Mouse (Mus musculus): ENCODE data around the gene Rpgrip1l. TPM values are rescaled to one million over a fixed set of nuclear protein-coding genes. Genes with fewer than 3 reads are reported as not detected.

The Rpgrip1l gene
- total RNA-seq, 2 experiments from 2014 or later: 5.5 to 7.0 TPM

DNA sequence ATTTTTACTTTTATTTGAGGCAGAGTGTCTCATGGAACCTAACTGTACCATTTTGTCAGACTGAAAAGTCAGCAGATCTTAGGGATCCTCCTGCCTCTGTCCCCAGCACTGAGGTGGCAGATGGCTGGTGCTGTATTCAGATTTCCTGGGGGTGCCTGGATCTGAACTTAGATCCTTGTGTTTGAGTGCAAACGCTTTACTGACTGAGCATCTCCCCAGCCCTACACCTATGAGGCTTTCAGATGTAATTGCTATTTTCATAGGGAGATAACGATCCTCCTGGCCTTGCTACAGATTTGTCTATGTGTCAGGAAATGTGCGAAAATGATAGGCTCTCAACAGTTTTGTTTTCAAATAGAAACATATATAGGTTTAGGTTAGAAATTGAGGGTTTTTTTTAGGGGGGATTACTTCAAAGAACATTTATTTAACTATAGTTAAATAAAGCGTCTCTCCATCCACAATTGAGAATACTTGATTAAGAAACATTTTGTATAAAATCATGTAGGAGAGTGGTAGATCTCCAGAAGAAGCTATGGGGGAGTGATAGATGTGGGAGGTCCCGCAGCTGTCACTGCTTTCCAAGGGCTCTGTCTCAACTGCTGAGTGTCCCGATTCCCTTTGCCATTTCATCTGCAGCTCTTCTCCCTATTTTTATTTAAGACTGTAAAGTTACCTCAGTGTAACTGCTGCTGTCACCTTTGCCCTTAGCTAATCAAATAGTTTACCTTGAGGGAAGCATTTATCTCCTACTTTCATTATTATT, 25.5 kb upstream of the Rpgrip1l start:
- no peak for DNase-seq (ENCODE audit: low spot score in 2 of 2)

DNA sequence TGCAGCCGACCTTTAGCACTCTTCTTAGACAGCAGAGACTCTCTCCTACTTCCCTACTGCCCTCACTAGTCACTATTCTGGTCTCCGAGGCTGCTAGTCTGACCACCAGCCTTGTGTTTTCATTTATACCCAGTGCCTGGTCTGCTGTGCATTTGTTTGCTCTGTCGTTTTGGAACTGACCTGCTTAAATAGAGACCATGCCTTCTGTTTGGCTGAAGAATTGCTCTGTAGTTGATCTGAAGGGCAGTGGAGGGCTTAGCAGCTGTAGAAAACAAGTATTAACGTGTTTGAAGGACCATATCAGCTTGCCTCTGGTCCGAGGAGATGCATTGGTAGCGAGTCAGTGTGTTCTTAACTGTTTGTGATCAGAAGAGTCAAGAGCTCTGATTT, 16.4 kb upstream of the Rpgrip1l start:
- DNase-seq (ENCODE audit: low spot score in 2 of 2): no peak

DNA sequence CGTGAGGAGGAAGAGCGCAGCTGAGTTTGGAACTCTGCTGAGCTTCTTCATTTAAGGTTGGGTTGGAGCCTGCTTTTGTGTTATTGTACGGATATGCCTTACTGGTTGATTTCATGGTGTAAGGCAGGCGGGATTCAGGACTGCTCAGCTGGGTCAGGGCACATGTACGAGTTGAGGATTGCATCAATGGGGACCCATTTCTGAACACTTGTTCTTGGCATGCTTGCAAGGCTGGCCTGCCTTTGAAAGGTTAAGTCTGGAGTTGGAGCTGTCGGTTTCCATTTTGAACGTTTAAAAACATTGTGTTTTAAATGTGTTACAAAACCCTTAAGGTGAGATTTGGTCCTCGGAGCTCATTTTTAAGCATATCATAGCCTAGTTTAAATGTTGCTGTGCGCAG, 16.0 kb upstream of the Rpgrip1l start:
- no peak for DNase-seq (ENCODE audit: low spot score in 2 of 2)

DNA sequence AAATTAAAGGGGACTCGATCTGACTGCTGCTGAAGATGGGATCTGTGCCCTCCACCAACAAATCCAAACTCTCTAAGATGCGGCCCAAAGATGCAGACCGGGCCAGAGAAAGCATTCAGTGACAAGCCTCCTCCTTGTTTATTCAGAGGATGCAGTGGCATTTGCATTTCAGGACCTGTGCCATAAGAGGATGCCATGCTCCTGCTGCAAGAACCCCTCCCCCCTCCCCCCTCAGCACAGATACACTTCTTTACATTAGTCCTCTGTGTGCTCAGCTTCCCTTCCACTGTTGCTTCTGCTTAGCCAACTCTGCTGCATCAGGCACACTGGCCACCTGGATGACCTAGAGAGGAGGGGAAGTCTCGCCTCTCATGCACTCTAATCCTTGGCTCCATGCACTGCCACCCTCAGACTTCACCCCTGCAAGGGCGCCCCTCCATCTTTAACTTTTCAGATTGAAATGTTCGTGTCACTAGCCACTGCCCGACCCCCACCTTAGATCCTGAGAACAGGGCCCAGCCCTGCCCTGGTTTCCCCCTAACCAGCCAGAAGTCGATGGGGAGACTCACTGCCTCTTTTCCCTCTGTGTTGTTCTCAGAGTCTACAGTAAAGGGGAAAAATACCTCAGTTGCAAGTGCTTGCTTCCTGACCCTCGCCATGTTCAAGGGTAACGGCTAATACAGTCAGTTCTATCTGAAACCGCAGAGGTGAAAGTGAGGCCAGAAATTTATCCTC, 14.6 kb upstream of the Rpgrip1l start:
- DNase-seq (ENCODE audit: low spot score in 2 of 2): no peak

DNA sequence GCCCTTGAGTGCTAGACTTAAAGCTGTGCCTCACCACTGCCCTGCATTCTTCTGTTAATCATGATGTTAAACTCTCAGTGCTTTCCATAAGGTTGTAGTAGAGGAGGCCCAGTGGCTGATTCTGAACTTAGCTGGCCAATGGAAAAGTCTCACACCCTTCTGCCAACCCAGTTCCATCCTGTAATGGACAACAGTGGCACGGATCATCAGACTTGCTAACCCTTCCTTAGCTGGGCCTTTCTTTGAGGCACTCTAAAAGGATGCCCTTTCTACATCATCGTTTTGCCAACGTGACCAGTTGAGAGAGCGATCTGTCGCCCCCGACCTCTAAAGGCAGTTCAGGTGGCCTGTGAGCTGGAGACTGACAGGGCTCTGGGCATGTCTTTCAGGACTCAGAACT, 13.9 kb upstream of the Rpgrip1l start:
- DNase-seq (ENCODE audit: low spot score in 2 of 2): no peak

DNA sequence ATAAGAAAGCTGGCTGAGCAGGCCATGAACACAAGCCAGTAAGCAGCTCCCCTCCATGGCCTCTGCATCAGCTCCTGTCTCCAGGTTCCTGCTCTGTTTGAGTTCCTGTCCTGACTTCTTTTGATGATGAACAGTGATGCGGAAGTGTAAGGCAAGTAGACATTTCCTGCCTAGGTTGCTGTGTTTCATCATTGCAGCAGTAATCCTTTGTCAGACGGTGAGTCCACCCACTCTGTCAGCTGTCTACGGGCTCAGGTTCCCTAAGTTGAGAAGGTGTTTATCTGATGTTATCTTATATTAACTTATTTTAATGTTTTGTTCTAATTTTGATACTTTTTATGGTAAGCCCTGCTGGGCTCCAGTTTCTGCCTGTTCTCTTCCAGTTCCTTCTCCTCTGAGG, 13.0 kb upstream of the Rpgrip1l start:
- no peak for DNase-seq (ENCODE audit: low spot score in 2 of 2)

DNA sequence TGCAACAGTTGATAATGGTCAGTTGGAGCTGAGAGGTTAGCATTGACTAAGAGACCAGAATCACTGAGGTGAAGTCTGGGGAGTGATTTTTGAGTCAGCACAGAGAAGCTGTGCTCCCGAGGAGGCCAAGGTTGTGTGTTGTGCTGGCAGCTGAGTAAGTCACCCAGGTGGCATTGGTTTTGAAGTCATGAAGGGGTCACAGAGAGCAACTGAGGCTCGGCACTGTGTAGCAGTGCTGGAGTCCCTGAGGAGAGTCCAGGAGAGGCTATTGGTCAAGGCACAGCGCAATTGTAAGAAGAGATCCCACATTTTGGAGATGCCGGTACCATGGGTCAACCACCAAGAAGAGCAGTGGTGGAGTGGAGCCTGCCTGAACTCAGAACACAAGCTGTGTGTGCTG, 11.9 kb upstream of the Rpgrip1l start:
- DNase-seq (ENCODE audit: low spot score in 2 of 2): no peak

DNA sequence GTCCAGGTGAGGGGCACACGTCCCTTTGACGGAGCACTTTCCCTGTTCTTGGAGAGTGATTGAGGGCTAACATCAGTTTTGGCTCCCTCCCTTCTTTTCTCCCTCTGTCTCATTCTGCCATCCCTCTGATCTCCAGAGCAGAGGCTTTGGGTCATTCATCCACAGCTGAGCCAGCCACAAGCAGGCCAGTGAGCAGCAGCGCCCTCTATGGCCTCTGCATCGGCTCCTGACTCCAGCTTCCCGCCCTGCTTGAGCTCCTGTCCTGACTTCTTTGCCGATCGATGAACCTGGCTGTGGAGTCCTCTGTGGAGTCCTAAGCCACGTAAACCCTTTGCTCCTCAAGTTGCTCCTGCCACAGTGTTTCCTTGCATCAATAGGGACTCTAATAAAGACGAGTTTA, 11.2 kb upstream of the Rpgrip1l start:
- DNase-seq (ENCODE audit: low spot score in 2 of 2): no peak

DNA sequence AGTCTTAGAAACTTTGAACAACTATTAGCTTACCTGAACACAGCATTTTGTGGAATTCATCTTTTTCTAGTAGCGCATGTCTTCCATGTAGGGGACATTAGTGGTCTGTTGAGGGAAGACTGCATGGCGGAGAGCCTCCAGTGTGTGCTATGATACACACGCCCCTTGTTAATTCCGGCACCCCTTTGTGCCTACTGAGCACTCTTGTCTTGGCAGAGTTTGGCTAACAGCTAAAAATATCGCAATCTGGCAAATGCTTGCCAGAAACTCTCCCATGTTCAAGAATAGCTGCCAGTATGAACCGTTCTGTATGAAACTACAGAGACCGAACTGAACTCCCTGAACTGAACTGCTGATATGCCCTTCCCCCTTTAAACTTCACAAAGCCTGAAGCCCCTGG, 10.4 kb upstream of the Rpgrip1l start:
- no peak for DNase-seq (ENCODE audit: low spot score in 2 of 2)

DNA sequence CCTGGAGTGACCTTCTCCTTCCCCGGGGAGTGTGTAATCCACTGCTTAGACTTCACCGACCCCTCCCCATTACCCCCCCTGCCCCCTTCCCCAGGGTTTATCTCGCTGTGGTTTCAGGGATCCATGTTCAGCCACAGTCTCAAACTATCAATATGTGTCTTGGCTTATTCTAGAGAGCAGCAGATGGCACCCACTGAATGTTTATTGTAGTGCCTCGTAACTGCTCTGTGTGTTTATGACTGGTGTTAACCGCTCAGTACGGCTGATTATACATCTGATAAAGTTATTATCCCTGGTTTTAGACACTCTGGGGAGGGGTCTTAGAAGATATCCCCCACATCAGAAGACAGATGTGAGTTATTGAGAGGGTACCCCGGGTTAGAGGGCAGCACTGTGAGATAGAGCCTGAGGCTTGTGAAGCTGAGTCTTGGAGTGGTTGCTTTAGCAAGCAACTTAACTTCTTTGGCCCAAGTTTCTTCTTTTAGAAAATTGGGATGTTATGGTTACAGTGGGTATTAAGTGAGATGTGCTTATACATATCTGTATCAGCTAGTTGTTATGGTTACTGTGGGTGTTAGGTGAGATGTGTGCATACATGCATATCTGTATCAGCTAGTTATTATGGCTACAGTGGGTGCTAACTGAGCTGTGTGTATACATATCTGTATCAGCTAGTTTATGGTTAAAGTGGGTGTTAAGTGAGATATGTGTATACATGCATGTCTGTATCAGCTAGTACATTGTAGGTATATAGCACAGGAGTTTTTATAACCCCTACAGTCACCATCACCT, 6.1 kb upstream of the Rpgrip1l start:
- no peak for DNase-seq (ENCODE audit: low spot score in 2 of 2)

DNA sequence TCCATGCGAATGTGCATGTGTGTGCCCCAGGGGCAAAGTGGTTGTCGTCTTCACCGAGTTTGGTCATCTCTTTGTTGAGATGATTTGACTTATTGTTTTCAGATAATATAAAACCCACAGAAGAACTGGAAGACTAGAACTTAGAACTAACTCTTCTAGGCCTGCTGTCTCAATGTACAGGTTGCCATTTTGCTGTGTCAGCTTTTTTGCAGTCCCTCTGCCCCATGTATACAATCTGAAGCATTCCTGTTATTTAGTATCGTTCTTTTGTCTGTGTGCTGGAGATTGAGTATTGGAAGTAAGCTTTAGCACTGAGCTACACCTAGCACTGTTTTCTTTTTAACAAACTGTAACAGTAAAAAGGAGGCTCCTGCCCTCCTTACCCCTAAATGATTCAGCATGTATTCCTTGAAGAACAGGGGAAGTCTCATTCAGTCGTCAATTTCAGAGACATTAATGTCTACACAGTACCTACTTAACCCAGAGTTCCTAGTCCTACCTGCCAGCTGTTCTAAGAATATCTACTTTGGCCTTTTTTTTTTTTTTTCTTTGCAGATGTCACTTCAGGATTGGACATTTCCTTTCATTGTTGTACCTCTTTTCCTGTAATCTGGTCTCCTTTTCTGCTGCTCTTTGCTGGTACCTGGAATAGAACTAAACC, 4.6 kb upstream of the Rpgrip1l start:
- no peak for DNase-seq (ENCODE audit: low spot score in 2 of 2)

DNA sequence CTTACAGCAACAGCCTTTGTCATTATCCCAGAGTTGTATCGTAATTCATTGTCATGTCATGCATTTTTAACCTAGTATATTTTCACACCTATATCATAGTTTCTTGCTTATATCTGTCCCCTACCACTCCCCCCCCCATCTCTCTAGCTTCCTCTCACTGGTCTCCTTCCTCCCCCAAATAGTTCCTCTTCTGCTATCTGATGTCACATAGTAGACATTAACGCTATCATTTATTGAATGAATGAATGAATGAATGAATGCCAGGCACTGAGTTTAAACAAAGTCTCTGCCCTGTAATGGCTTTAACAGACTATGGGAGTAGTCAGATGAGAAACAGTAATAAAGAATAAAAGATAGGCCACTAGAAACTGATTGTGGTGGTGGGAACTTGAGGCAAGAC, 720 bp downstream of the Rpgrip1l start:
- no peak for DNase-seq (ENCODE audit: low spot score in 2 of 2)

DNA sequence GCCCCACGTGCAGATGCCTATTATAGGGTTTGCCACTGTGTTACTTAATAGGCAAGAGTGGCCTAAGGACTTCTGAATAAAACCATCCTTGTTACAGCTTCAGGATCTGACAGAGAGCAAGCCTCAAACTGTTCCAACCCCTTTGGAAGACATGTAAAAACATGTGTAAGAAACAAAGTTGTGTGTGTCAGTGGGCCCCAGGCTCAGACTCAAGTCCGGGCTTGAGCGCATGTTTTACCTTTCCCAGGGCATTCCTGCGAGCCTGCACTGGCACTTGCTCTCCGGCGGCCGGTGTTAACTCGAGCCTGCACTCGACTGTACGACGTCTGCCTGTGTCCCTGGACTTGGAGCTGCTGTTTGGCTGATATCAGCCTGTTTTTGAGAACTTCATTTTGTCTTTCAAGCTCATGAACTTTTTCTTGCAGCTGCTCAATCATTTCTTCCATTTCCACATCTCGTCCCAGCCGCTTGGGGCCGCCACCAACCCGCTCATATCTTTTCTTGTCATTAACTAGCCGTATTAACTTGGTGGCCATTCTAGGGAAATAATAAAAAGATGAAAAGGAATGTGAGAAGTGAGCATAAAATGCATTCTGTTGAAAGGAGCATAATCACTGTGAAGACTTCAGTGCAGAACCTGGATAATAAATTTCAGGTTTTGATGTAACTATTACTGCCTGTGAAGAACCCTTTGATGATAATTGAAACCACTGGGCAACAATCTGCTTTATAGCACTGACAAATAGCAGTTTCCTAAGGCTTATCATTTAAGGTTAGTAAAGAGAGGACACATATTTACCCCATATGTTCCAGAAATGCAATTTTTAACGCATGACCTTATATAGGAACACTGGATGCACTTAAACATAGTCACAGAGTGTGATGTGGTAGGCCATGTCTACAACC, 8.3 kb downstream of the Rpgrip1l start:
- no peak for DNase-seq (ENCODE audit: low spot score in 2 of 2)

DNA sequence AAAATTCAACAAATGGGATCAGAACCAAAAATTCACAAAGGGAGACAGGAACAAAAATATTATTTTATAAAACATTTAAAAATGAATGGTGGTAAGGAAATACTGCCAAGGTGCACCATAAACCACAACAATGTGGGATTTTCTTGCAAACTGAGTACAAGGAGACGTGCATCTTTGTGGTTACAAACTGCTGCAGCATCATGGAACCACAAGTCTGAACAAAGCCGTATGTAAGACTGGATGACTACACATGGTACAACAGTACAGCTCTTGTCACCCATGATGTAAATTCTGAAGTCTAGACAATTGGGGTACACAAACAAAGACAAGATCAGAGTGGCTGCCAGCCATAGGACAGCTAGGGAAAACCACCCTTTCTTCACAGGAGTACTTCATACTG, 14.4 kb downstream of the Rpgrip1l start:
- DNase-seq (ENCODE audit: low spot score in 2 of 2): no peak

DNA sequence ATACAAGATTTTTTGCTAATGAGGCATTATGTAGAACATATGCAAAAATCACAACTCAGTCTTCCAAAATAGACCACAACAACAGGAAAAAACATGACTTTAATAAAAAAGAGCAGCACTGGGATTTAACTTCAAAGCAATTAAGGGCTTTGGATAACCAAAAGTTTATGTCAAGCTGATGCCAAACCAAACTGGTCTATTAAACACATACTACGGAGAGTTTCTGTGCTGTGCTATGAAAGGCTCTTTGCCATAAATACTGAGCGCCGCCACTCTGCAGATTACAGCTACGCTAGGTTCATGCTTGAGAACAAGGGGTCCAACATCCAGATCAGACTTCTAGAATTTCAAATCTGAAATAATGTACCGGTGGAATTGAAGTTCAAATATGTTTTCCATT, 17.3 kb downstream of the Rpgrip1l start:
- DNase-seq (ENCODE audit: low spot score in 2 of 2): no peak

DNA sequence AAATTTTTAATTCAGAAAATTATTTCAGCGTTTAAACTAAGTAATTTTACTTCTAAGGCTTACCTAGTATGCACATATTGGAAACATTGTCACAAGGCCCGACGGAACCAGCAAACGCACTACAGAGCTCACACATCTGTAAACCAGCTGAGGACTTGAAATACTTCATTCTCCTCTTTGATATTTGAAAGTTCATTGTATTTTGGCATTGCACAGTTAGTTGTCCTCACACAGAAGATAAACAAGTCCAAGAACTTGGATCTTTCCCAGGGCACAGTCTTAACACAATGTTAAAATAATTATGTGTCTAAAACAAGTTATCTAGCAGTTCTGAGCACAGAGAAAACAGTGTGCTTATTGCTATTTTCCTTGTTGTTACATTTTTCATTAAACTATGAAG, 22.5 kb downstream of the Rpgrip1l start:
- DNase-seq (ENCODE audit: low spot score in 2 of 2): no peak

DNA sequence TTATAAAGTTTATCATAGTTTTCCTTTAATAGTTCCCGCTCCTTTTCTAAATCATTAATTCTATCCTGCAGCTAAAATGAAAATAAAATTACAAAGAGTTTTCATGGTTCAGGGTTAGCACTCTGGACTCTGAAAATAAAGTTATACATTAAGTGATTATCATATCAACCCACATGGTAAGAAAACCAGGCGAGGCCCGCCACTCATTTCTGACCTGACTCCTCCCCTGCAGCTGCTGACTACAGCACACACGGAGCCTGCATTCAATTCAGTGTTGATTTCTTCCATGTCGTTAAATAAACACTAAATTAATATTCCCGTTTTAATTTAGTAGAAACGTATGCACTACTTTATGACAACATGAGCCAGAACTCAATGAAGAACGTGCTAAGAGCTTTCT, 26.8 kb downstream of the Rpgrip1l start:
- DNase-seq (ENCODE audit: low spot score in 2 of 2): no peak

DNA sequence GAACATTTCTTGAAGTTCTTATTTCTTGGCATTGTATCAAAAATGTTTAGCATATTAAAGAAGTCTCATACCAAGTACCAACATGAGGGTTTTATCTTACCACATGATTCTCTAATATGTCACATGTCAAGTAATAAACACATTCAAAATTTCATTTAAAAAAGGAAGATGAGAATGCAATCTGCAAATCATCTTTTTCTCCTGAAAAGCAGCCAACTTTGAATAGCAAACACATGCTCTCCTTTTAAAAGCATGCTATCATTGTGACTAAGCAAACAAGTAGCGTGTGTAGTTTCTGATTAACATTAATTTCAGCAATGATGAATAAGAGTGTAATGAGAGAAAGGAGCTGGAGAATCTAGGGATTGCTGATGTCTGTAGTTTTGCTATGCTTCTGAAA, 29.2 kb downstream of the Rpgrip1l start:
- DNase-seq (ENCODE audit: low spot score in 2 of 2): no peak

DNA sequence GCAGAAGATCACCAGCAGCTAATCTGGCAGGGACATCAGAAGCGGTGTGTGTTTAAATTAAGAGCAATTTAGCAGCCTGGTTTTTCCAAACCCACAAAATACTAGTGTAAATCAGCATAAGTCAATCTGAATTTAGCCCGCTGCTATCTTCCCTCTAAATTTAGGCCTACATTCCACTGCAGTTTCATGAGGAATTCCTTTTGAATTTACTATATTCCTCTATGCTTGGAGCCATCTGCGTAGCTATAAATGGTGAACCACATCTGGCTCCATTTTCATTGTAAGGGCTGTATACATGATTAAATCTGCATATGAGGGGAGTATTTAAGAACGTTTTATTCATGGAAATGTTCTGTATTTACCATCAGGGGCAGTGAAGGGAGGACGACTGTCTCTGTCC, 30.4 kb downstream of the Rpgrip1l start:
- DNase-seq (ENCODE audit: low spot score in 2 of 2): no peak

DNA sequence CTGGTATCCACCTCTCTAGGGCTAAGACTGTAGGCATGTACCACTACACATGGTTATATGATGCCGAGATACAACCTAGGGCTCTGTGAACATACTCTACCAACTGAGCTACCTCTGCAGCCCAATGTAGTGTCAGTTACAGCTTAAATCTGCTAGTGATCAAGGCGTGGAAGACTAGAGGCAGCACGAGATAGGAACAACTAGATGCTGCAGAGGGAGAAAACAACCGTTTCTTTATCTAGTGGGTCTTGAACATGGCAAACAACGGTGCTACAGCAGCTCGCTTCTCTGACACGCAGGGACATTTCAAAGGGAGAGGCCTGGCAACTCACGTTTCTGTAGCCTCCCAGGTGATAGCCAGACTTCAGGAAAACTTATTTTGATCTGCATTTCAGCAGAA, 31.5 kb downstream of the Rpgrip1l start:
- DNase-seq (ENCODE audit: low spot score in 2 of 2): no peak
